In the genomic region with DNA sequence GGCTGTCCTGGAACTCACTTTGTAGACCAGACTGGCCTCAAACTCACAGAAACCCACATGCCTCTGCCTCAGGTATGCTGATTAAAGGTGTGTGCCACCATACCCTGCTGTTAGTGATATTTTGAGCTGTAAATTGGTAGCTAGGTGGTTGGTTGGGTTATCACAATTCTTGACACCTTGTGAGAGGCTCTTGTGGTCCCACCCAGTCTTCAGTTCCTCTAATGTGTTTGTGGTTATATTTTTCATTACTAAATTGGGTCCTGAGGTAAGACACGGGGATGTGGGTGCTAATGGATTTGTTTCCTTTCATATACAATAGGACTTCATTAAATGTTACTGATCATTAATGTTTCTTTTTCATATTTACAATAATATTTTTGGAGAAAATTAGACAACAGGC, we compare ENCODE assay signal across 19 mouse cellular contexts.
DNase-seq lines count a peak whose midpoint lies in the region; ATAC-seq and TF ChIP-seq lines count a peak whose summit lies in the region.
"Had no signal": no experiment of that assay in that cellular context is flagged by ENCODE, and none has a peak within 500 bp of the region (broad histone marks: within the 10 kb centered on the region; RNA-seq: fewer than 3 reads in every experiment).

No protein-coding gene starts in this region.

- H3K27me3 ChIP-seq in spleen, adult 2 months (ENCODE audit: control insufficient read depth, insufficient read depth, low read length): no peaks in the 10 kb centered on the region
- H3K27me3 ChIP-seq in MEL (ENCODE audit: control insufficient read depth in 1 of 2, insufficient read depth in 2 of 2, low read length in 2 of 2): no peaks in the 10 kb centered on the region
- H3K27me3 ChIP-seq in splenic B cell, adult 2 months (ENCODE audit: control insufficient read depth, insufficient read depth, low read length, poor library complexity, severe bottlenecking): no peaks in the 10 kb centered on the region
- no peaks in the 10 kb centered on the region for H3K27me3 ChIP-seq in hindbrain, embryonic 12.5 days
- H3K27me3 ChIP-seq: embryonic facial prominence, embryonic 13.5 days; forebrain, embryonic 13.5 days; heart, embryonic 12.5 days; hindbrain, embryonic 15.5 days had no signal

- no peak for TF ChIP-seq POLR2A in spleen, adult 2 months (IDR thresholded peaks at IDR 0.05; ENCODE audit: low read depth, low read length)
- TF ChIP-seq POLR2A in MEL (IDR thresholded peaks at IDR 0.05; ENCODE audit: control insufficient read depth in 1 of 2, insufficient read depth in 1 of 2, low read depth in 1 of 2, low read length in 2 of 2, poor library complexity in 1 of 2): no peak

- H3K36me3 ChIP-seq in spleen, adult 2 months (ENCODE audit: control insufficient read depth, insufficient read depth, low read length): no peaks in the 10 kb centered on the region
- peaks cover 0 to 11% of the 10 kb centered on the region in 2 experiments; a peak in 2 of 4 replicates for H3K36me3 ChIP-seq in MEL (ENCODE audit: control insufficient read depth in 1 of 2, insufficient read depth in 2 of 2, low read length in 2 of 2)
- no peaks in the 10 kb centered on the region for H3K36me3 ChIP-seq in splenic B cell, adult 2 months (ENCODE audit: control insufficient read depth, insufficient read depth, low read length, poor library complexity, severe bottlenecking)
- no peaks in the 10 kb centered on the region for H3K36me3 ChIP-seq in hindbrain, embryonic 12.5 days
- H3K36me3 ChIP-seq: embryonic facial prominence, embryonic 13.5 days; G1E; heart, embryonic 12.5 days; hindbrain, embryonic 10.5 days; hindbrain, embryonic 15.5 days had no signal

- peak overlapping the region; percentile 50; the same call in 1 of the 2 replicates for H3K27ac ChIP-seq in spleen, adult 2 months (ENCODE audit: insufficient read depth, low read length)
- H3K27ac ChIP-seq in MEL (ENCODE audit: control insufficient read depth, low read depth, low read length): no peak overlapping the region
- H3K27ac ChIP-seq in hindbrain, embryonic 12.5 days: no peak overlapping the region
- H3K27ac ChIP-seq: embryonic facial prominence, embryonic 13.5 days; forebrain, embryonic 13.5 days; hindbrain, embryonic 10.5 days; hindbrain, embryonic 15.5 days had no signal

- H3K79me2 ChIP-seq in MEL (ENCODE audit: control insufficient read depth, insufficient read depth, low read length, poor library complexity): no peaks in the 10 kb centered on the region

- H3K4me1 ChIP-seq in spleen, adult 2 months (ENCODE audit: control insufficient read depth, insufficient read depth, insufficient read length): peaks cover 10% of the 10 kb centered on the region
- peaks cover 0 to 2% of the 10 kb centered on the region in 2 experiments; a peak in 1 of 4 replicates for H3K4me1 ChIP-seq in MEL (ENCODE audit: control insufficient read depth in 1 of 2, insufficient read depth in 2 of 2, low read length in 2 of 2)
- 0 out of 2 replicates have a peak, but pooled peaks cover 3% of the 10 kb centered on the region for H3K4me1 ChIP-seq in hindbrain, embryonic 12.5 days
- H3K4me1 ChIP-seq: forebrain, embryonic 13.5 days; heart, embryonic 12.5 days; hindbrain, embryonic 10.5 days had no signal

- H3K4me2 ChIP-seq in hindbrain, embryonic 12.5 days (replicated peaks): no peak overlapping the region
- H3K4me2 ChIP-seq: embryonic facial prominence, embryonic 13.5 days; forebrain, embryonic 13.5 days; heart, embryonic 12.5 days; hindbrain, embryonic 15.5 days had no signal

- no peak for TF ChIP-seq RAD21 in MEL (IDR thresholded peaks at IDR 0.05; ENCODE audit: low read depth, low read length)

- WGBS in spleen, adult 2 months: 22% methylated on average over 1 of the region's 1 CpGs
- 91% methylated on average over 1 of the region's 1 CpGs for WGBS in hindbrain, embryonic 12.5 days

- no peaks in the 10 kb centered on the region for H3K9me3 ChIP-seq in MEL (replicated peaks; ENCODE audit: insufficient read depth, low read length)
- H3K9me3 ChIP-seq in hindbrain, embryonic 12.5 days (replicated peaks): no peaks in the 10 kb centered on the region
- H3K9me3 ChIP-seq: embryonic facial prominence, embryonic 13.5 days; forebrain, embryonic 13.5 days; G1E; heart, embryonic 12.5 days; hindbrain, embryonic 10.5 days; hindbrain, embryonic 15.5 days had no signal

- peak; percentile 55; the same call in 1 of the 2 replicates for ATAC-seq in megakaryocyte progenitor cell, adult 5-6 weeks (replicated peaks; ENCODE audit: poor library complexity)
- no peak for ATAC-seq in hindbrain, embryonic 12.5 days (ENCODE audit: low FRiP score)
- ATAC-seq: forebrain, embryonic 13.5 days; forebrain, postnatal 0 days had no signal

- no peak overlapping the region for H3K9ac ChIP-seq in MEL (ENCODE audit: control insufficient read depth, low read depth, low read length, poor library complexity, severe bottlenecking)
- H3K9ac ChIP-seq in hindbrain, embryonic 12.5 days: no peak overlapping the region
- H3K9ac ChIP-seq: embryonic facial prominence, embryonic 13.5 days; forebrain, embryonic 13.5 days; forebrain, postnatal 0 days; heart, embryonic 12.5 days; hindbrain, embryonic 15.5 days had no signal

- TF ChIP-seq CTCF in spleen, adult 2 months (IDR thresholded peaks at IDR 0.05; ENCODE audit: extremely low read depth, insufficient read depth, insufficient read length, insufficient replicate concordance): no peak
- no peak for TF ChIP-seq CTCF in MEL (IDR thresholded peaks at IDR 0.05 in 2 of 3, conservative IDR thresholded peaks at IDR 0.05 in 1 of 3; ENCODE audit: control insufficient read depth in 1 of 3, insufficient read depth in 1 of 3, low read depth in 2 of 3, low read length in 3 of 3, poor library complexity in 1 of 3, severe bottlenecking in 1 of 3)

- TF ChIP-seq EP300 in MEL (IDR thresholded peaks at IDR 0.05; ENCODE audit: low read depth in 1 of 2, low read length in 2 of 2): no peak

- DNase-seq in spleen, adult 2 months (ENCODE audit: low read depth in 1 of 2, low spot score in 2 of 2): peak in 1 of 2 experiments; percentile 41
- DNase-seq in spleen, postnatal 14 days (ENCODE audit: low spot score in 2 of 2): no peak
- peak; percentile 31 for DNase-seq in MEL (ENCODE audit: low read depth, low spot score)
- peak; percentile 72 for DNase-seq in splenic B cell, adult 2 months (ENCODE audit: low read depth, low spot score)
- no peak for DNase-seq in adrenal gland, adult 8-10 months
- DNase-seq in cerebellum, postnatal 10 days: no peak
- DNase-seq: adrenal gland, postnatal 14 days; cerebellum, adult 11-12 months; cerebellum, postnatal 14 days; forebrain, postnatal 0 days; gastrocnemius, postnatal 14 days had no signal

- H3K4me3 ChIP-seq in spleen, adult 2 months (ENCODE audit: extremely low read depth, insufficient read depth, insufficient read length): no peak overlapping the region
- no peak overlapping the region for H3K4me3 ChIP-seq in MEL (ENCODE audit: control insufficient read depth in 1 of 2, insufficient read depth in 1 of 2, low read depth in 2 of 2, low read length in 2 of 2)
- no peak overlapping the region for H3K4me3 ChIP-seq in hindbrain, embryonic 12.5 days
- H3K4me3 ChIP-seq: embryonic facial prominence, embryonic 13.5 days; forebrain, embryonic 13.5 days; heart, embryonic 12.5 days; hindbrain, embryonic 10.5 days; hindbrain, embryonic 15.5 days had no signal

TF ChIP-seq in MEL, 35 proteins besides CTCF, POLR2A, EP300 and RAD21:
- no peak for TF ChIP-seq ZNF384 (IDR thresholded peaks at IDR 0.05; ENCODE audit: low read depth, low read length)
- TF ChIP-seq ETS1 (IDR thresholded peaks at IDR 0.05; ENCODE audit: low read depth, low read length): no peak
- no peak for TF ChIP-seq JUND (IDR thresholded peaks at IDR 0.05; ENCODE audit: low read depth, low read length)
- TF ChIP-seq GABPA (IDR thresholded peaks at IDR 0.05; ENCODE audit: low read depth, low read length): no peak
- no peak for TF ChIP-seq USF1 (IDR thresholded peaks at IDR 0.05; ENCODE audit: low read depth, low read length)
- no peak for TF ChIP-seq MAX (IDR thresholded peaks at IDR 0.05; ENCODE audit: low read length)
- TF ChIP-seq POLR2AphosphoS2 (IDR thresholded peaks at IDR 0.05; ENCODE audit: low read length): no peak
- no peak for TF ChIP-seq KAT2A (conservative IDR thresholded peaks at IDR 0.05; ENCODE audit: low read depth, low read length)
- no peak for TF ChIP-seq E2F4 (IDR thresholded peaks at IDR 0.05; ENCODE audit: borderline replicate concordance, low read depth, low read length)
- TF ChIP-seq BHLHE40 (IDR thresholded peaks at IDR 0.05; ENCODE audit: borderline replicate concordance, low read depth, low read length): no peak
- TF ChIP-seq NELFE (IDR thresholded peaks at IDR 0.05; ENCODE audit: low read depth, low read length): no peak
- TF ChIP-seq MYB (IDR thresholded peaks at IDR 0.05; ENCODE audit: low read depth, low read length): no peak
- no peak for TF ChIP-seq UBTF (IDR thresholded peaks at IDR 0.05; ENCODE audit: borderline replicate concordance, insufficient read depth, low read depth, low read length)
- TF ChIP-seq MAFK (IDR thresholded peaks at IDR 0.05; ENCODE audit: borderline replicate concordance, low read depth, low read length): no peak
- TF ChIP-seq TBP (IDR thresholded peaks at IDR 0.05; ENCODE audit: low read depth, low read length): no peak
- TF ChIP-seq HCFC1 (IDR thresholded peaks at IDR 0.05; ENCODE audit: low read depth, low read length): no peak
- TF ChIP-seq USF2 (IDR thresholded peaks at IDR 0.05; ENCODE audit: borderline replicate concordance in 1 of 2, insufficient read depth in 1 of 2, low read depth in 1 of 2, low read length in 2 of 2): no peak
- TF ChIP-seq MYC (IDR thresholded peaks at IDR 0.05; ENCODE audit: low read depth, low read length): no peak
- no peak for TF ChIP-seq CHD1 (IDR thresholded peaks at IDR 0.05; ENCODE audit: low read depth, low read length)
- no peak for TF ChIP-seq SIN3A (IDR thresholded peaks at IDR 0.05; ENCODE audit: low read length)

Comparison
In these comparisons a context has a peak if more than half of its experiments do, and no peak if none do; other contexts are left out.
1. DNase-seq: peak in MEL (single experiment) and splenic B cell, adult 2 months (single experiment); none in spleen, postnatal 14 days (0 of 2), adrenal gland, adult 8-10 months (single experiment) and cerebellum, postnatal 10 days (0 of 2).